Mouse (Mus musculus) layer of hippocampus, adult 11-12 months (tissue): Measurements from ENCODE around the gene C1qc.
A peak's percentile ranks its signal among the peaks of the same experiment; 100 is the strongest.

Experiments used
- DNase-seq: peaks from one replicate; pipeline ENCODE4 v3.0.0; 2022; ENCODE audit warnings: low spot score

Gene C1qc

GRCm38 (mm10) chr4:136895861-136896260 lies 3.0 kb upstream of the C1qc start:
- no peak for DNase-seq

GRCm38 (mm10) chr4:136894821-136895220 lies 2.0 kb upstream of the C1qc start:
- DNase-seq, result no peak

- peak; percentile 73 for DNase-seq
These were observed 1.1 kb upstream of the C1qc start for GRCm38 (mm10) chr4:136893691-136894543.

GRCm38 (mm10) chr4:136892371-136892770 lies 494 bp downstream of the C1qc start:
- no peak for DNase-seq

- DNase-seq, result no peak
These were observed 1.8 kb downstream of the C1qc start for GRCm38 (mm10) chr4:136891115-136891514.

- DNase-seq, result no peak
These were observed 2.9 kb downstream of the C1qc start for GRCm38 (mm10) chr4:136889981-136890380.

- DNase-seq, result no peak
These were observed 5.2 kb downstream of the C1qc start for GRCm38 (mm10) chr4:136887714-136888113.

- peak; percentile 54 for DNase-seq
These were observed 6.8 kb downstream of the C1qc start, which contains the start of gene C1qb for GRCm38 (mm10) chr4:136886101-136886500. Gene C1qb, minus strand, starts transcription at chr4:136886187.

GRCm38 (mm10) chr4:136878601-136879000 lies 14.3 kb downstream of the C1qc start:
- DNase-seq, result peak; percentile 47

GRCm38 (mm10) chr4:136878171-136878570 lies 14.7 kb downstream of the C1qc start:
- no peak for DNase-seq

- peak; percentile 44 for DNase-seq
These were observed 15.9 kb downstream of the C1qc start for GRCm38 (mm10) chr4:136876971-136877370.

GRCm38 (mm10) chr4:136875012-136875411 lies 17.9 kb downstream of the C1qc start:
- DNase-seq, result no peak

- no peak for DNase-seq
These were observed 24.5 kb downstream of the C1qc start for GRCm38 (mm10) chr4:136868371-136868770.

- DNase-seq, result no peak
These were observed 25.0 kb downstream of the C1qc start for GRCm38 (mm10) chr4:136867690-136868345.

GRCm38 (mm10) chr4:136865531-136865930 lies 27.3 kb downstream of the C1qc start:
- DNase-seq, result no peak

- no peak for DNase-seq
These were observed 28.0 kb downstream of the C1qc start for GRCm38 (mm10) chr4:136864751-136865470.

GRCm38 (mm10) chr4:136863517-136863916 lies 29.3 kb downstream of the C1qc start:
- no peak for DNase-seq

- no peak for DNase-seq
These were observed 30.5 kb downstream of the C1qc start for GRCm38 (mm10) chr4:136862411-136862810.

GRCm38 (mm10) chr4:136861806-136862205 lies 31.1 kb downstream of the C1qc start:
- no peak for DNase-seq

- no peak for DNase-seq
These were observed 32.8 kb downstream of the C1qc start for GRCm38 (mm10) chr4:136860022-136860421.

- peak; percentile 50 for DNase-seq
These were observed 37.8 kb downstream of the C1qc start for GRCm38 (mm10) chr4:136855081-136855480.

GRCm38 (mm10) chr4:136852989-136853388 lies 39.9 kb downstream of the C1qc start:
- no peak for DNase-seq

- DNase-seq, result no peak
These were observed 40.7 kb downstream of the C1qc start for GRCm38 (mm10) chr4:136852119-136852518.
